Mouse (Mus musculus) embryo, embryonic 11.5 days (tissue): Measurements from ENCODE around the gene St3gal4.

Experiments used
- DNase-seq: peaks from one replicate; pipeline ENCODE4 v3.0.0-alpha.2; 2012; ENCODE audit warnings: low read depth, low spot score

The St3gal4 gene

DNA sequence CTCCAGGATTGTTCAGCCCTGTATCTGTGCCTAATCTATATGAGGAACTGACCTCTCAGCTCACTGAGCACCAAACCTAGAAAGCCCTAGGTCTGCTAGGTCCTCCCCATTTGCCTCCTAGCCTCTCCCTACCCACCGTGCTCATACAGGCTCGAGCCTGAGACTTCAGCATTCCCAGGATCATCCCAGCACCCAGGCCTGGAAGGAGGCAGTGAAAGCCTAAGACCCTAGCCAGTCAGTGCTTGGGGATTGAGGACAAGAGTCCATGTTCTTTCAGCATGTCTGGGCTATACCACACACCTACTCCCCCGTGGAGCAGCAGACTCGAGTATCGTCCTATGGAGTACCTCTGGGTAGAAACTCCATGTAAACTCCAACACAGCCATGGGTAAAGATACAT, 11.7 kb downstream of the St3gal4 start:
- DNase-seq: no peak

DNA sequence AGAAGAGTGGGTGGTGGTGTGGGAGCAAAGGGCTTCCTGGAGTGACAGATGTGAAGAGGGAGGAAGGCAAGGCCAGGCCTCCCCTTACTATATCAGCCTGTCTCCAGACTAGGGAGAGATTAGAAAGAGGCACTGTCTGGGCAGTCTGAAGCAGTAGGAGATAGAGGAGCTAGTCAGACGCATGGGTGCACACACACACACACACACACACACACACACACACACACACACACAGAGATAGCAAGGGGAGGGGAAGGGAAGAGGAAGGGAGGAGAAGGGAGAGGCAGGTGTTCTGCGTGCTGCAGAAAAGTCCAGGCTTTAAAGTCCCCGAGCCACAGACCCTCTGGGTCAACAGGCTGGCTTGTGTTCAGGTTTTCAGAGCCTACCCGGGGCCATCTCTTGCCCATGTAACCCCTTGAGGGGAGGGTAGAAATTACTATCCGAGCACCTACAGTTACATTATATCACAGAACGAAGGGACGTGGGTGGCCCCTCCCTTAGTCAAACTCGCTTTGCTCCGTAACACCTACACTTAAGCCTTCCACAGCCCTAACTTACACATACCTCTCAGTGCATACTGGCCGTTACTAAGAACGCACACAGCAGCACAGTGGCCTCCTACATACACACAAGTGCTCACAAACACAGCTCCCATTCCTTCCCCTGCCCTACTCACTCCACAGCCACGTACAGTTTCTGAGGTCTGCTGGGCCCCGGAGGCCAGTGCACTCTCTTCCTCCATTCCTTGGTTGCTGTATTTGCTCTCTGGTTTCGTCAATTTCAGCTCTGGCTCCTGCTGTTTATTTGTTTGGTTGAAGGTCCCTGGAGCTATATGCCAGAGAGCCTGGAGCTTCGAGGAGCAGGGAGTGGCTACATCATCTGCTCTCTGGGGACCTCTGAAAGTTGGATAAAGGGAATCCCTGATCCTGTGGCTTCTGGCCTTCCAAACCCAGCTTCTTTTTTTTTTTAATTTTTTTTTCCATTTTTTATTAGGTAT, 12.9 kb downstream of the St3gal4 start:
- no peak for DNase-seq

DNA sequence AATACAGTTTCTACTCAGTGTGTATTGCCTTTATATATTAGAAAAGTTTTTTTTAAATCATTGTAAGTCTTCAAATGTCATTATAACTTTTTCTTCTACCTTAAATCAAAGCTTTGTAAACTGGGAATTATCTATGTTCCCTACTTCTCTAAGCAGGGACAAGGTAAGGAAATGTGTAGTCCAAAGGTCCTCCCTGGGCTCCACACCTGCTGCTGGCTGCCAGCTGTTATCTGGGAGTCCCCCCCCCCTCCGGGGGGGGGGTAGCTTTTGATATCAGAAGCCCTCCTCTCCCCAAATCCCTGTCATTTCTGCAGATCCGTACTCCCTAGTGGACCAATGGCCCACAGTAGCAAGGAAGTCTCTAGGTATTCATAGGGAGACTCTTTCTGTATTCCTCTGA, 13.6 kb downstream of the St3gal4 start:
- no peak for DNase-seq

DNA sequence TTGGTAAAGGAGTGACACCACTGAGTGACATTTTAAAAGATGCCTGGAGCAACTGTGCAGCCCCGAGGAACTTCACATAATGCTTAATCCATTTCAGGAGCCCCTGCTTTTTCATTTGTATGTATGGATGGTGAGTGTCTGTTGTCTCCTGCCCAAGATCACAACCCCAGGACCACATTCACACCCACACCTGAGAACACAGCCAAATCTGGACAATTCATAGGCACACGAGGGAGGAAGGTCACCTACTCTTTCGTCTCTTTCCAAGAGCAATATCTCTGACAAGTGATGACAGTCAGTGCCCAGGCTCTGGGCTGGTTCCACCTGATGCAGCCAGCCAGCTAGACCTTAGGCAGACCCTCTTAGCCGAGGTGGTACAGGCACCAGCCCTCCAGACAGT, 14.4 kb downstream of the St3gal4 start:
- DNase-seq: no peak

DNA sequence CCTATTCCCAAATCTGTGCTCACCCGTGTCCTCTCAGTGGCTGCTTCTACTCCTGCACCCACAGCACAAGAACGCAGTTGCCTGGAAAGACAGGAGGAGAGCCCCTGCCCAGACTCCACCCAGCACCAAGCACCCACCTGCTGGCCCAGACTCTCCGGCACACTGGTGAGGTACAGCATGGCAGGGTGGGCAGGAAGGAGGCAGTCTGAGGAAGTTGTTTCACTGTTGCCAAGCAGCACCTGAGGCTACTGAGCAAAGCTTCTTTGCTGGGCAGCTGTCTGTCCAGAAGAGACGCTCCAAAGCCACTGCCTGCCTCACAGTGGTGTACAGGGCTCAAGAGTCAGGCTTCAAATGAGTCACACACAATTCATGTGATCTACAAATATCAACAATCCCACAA, 20.3 kb downstream of the St3gal4 start:
- no peak for DNase-seq

DNA sequence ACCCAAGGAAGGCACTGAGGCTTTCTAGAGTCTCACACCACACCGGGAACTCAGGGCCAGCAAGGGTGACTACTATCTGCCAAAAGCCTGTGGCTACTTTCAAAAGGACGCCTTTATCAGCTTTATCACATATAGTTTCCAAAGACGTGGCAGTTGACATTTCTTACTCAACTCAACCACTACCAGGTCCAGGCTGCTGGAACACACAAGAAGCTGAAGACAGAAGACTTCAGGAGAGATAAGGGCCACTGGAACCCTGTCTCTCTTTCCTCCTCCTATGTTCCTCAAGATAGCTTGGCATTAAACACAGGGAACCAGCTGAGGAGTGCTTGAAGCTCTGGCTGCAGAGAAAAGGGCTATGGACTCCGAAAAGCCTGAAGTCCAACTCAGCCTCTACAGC, 21.2 kb downstream of the St3gal4 start:
- DNase-seq: no peak

DNA sequence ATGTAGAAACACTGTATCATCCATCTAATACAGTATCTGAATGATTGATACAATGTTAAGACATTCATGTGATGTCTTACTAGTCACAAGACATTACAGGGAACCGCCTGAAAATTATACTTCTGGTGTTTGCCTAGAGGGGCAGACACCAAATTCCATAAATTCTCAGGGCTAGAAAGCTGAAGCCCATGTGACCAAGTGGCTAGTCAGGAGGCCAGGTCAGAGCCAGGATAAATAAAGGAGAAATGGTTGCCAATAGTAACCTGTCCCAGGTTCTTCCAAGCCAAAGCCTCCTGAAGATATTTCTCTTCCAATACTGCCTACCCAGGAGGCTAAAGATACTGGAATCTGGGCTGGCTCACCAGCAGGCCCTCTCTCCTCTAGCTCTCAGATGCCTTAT, 23.3 kb downstream of the St3gal4 start:
- no peak for DNase-seq

DNA sequence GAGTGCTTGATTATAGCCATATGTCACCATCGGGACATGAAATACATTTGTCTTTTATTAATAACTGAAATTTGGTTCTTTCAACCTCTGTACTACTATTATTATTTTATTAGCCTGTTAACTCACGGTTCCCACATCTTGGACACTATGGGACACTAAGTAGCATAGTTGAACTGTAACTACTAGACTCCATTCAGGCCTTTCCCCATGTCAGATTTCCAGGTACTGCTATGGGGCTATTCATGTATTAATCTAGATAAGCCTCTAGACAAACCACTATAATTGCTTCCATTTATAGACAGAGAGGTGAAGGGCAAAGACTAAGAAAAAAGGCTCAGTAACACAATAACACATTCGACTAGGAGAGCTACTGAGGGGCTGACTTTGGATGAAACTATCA, 25.7 kb downstream of the St3gal4 start:
- DNase-seq: no peak

DNA sequence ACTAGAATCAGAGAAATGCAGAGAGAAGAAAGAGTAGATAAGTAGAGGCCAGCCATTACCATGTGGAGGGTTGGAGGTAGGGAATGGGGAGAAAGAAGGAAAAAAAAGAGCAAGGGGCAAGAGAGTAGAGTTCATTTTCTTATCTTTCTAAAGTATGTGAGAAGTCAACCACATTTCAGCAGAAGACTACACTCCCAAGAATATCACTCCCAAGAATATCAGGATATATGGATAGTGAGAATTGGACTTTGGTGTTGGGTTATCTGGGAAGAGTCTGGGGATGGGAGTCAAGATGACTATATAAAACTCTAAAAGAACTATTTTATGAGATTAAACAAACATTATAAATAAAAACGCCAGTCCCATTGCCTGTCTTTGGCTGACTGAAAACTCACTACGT, 26.2 kb downstream of the St3gal4 start:
- DNase-seq: no peak

DNA sequence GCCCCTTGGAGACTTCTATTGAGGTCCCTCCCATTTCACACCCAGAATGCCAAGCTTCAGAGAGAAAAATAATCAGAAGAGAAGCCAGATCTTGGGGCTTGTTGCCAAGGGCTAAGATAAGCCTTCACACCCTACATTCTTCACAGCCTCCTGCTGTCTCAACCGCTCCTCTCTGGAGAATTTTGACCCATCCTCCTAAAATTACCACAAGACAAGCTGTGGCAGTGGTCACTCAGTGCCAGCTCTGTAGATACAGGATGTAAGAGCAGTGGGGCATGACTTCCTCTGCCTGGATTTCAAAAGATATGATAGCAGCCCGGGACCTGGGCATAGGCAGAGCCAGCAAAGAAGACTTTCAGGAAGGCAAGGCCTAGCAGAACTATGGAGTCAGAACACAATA, 57.6 kb downstream of the St3gal4 start:
- no peak for DNase-seq

DNA sequence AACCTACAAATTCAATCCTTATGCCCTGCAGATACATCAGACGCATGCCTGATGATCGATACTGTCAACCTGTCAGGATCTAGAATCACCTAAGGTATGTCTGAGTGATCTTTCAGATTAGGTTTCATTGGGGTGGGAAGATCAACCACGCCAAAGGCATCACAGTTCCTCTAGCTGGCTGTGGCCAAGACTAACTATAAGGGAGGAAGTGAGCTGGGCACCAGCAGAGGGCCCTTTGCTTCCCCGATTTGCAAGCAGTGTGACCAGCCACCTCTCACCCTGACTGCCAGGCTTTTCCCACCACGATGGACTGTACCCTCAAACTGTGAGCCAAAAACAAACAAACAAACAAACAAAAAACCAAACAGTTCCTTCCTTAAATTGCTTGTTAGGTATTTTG, 59.2 kb downstream of the St3gal4 start:
- no peak for DNase-seq

DNA sequence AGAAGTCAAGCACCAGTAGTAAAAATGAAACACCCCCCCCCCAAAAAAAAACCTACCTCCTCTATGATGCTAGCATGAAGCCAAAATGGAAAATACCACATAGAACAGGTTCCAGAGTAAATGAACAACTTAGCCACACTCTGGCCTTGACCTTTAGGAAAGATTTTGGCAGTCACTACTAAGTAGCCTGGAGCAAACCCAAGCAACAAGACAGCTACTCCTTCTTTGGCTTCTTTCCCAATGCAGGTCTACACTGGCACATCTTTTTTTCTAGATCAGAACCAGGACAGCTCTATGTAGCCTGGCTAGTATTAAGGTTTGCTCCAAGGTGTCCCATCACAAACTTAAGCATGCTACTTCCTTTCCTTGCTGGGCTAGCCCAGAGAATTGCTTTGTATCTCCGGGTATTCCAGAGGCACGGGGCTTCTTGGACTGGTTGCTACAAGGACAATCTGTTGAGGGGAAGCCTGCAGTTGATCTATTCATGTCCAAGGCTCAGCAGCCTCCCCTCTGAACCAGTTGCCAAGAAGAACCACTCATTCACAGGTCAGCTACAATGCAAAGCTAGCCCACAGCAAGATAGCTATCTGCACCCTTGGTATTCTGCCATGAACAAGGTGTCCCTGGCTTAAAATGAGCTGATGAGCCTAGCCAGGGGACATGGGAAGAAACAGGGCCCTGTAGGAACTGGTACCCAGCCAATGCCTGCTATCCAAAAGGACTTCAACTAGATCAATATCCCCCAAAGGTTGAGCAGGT, 60.3 kb downstream of the St3gal4 start:
- no peak for DNase-seq

DNA sequence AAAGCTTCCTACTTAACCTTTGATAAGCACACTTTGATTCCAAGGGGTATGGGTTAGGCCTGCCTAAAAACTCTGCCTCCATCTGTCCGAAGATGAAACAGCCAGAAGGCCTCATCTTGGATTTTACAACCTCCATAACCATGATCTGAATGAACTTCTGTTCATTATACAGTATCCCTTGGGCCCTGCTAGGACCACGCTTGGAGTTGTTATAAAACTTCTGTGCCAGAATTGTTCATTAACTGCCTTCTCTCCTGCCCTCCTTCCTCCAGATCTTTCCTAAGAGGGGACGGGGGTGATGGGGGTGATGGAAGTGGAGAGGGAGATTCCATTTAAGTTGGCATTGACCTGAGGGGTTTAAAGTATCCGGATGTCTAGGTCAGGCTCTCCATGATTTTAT, 60.9 kb downstream of the St3gal4 start:
- no peak for DNase-seq

DNA sequence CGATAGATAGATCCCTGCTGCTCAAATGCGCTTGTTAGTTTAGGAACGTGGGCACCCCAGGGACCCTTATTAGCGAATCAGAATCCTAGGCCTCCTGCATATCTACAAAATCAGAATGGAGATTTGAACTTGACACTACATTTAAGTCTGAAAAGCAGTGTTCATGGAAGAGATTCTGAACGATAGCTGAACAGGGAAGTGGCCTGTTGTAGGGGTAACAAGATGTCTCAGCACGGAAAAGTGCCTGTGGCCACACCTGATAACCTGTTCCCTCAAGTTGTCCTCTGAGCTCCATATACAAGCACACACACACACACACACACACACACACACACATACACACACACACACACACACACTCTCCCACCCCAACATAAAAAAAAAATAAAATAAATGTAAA, 61.4 kb downstream of the St3gal4 start:
- DNase-seq: no peak

DNA sequence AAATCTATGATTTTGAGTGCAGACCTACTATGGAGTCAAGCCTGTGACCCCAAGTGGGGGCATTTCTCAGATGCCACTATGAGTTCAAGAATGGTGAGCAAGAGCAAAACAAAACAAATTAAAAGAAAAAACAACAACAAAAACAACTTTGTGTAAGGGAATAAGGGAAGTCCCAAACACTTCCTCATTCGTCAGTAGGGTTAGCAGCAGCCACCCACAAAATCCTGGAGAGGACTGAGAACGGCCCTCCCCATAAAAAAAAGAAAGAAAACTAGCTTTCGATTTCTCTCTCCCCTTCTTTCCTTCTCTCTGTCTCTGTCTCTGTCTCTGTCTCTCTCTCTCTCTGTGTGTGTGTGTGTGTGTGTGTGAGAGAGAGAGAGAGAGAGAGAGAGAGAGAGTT, 62.5 kb downstream of the St3gal4 start:
- DNase-seq: no peak

DNA sequence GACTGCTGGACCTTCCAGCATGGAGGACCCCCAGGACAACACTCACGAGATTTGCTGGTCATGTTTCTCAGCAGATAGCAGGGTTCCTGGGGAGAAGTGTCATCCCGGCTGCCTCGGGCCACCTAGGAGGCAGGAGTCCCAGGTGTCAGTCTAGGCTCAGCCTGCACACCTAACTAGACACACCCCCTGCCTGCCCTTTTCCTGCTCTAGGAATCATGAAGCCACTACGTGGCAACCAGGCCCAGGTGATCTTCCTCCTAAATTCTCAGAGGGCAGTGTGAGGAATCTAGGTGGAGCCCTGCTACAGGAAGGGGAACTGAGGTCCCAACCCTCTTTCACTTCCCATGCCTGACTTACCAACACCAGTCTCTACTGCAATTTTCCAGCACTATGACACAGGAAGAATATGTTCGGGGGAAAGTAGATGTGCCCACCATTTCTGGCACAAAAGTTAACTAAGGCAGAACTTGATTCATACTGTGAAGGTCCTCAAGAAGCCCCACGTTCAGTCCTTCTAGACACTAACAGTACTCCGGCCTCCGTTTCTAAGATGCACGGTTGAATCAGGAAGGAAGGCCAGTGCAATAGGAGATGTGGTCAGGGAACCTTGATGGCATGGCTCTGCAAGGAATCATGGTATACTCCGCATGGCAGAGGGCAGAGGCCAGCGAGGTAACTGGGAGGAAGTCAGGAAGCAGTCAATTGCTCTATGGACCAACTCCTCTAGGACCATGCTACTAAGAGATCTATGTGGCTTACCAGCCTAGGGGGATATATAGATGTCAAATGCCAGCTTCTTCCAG, 63.3 kb downstream of the St3gal4 start:
- no peak for DNase-seq

DNA sequence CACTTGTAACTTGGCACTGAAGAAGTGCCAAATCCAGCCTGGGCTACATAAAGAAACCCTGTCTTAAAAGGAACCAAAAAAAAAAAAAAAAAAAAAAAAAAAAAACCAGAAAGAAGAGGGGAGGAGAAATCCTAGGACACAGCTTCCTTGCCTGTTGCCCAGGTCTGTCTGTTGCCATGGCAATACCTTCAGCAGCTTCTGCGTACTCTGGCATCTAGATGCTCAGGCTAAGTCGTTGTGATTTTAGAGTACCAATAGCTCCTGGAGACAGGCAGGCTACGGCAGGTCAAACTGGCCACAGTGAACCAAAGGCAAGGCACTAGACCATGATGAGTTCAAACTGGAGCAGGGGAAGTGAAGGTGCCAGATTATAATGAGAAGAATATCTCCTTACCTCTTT, 65.4 kb downstream of the St3gal4 start:
- DNase-seq: no peak

DNA sequence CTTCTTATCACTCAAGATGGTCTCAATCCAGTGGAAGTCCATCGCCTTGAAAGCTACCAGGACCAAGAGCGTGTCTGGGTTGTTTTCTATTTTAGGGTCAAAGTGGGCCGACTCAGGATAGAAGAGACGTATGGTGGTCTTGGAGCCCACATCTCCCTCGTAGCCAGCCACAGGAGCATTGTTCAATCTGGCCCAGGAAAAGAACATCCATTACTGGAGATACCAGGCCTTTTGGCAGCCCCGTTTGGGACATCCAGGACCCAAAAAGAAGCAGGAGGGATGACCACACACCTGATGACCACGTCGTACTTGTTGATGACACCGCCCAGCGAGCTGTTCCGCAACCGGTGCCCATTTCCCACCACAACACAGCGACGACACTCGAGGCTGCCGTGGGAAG, 66.0 kb downstream of the St3gal4 start:
- DNase-seq: no peak

DNA sequence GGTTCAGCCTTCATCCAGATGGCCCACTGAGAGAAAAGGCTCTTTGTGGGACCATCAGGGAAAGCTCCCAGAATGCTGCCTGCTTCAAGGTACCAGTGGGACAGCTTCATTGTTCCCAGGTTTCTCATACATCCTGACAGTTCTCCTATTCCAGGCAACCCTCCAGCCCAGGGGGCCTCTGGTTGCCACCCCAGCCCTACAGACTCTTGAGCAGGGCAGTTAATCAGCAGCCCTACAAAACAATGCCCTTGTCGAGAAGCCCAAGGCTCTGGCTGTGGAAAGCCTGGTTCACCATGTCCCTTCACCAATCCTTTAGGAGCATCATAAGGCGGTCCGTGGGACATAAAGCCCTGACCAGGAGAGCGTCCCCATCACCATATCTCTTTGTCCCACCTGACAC, 66.4 kb downstream of the St3gal4 start:
- no peak for DNase-seq

DNA sequence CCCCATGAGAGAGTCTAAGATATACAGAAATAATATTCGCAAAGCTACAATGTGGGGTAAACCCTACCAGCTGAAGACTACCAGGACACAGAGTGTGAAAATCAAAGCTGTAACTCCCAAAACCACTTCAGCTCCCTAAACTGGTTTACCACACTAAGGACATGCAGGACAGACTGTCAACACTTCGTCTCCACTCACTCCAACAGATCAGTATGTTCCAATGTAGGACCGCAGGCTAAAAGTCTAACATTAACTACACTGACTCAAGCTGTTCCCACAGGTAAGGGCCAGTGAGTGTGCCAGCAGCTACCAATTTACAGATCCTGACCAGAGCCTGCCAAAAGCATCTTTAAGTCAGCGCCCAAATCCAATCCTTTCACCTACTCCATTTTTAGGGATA, 67.4 kb downstream of the St3gal4 start:
- DNase-seq: no peak

DNA sequence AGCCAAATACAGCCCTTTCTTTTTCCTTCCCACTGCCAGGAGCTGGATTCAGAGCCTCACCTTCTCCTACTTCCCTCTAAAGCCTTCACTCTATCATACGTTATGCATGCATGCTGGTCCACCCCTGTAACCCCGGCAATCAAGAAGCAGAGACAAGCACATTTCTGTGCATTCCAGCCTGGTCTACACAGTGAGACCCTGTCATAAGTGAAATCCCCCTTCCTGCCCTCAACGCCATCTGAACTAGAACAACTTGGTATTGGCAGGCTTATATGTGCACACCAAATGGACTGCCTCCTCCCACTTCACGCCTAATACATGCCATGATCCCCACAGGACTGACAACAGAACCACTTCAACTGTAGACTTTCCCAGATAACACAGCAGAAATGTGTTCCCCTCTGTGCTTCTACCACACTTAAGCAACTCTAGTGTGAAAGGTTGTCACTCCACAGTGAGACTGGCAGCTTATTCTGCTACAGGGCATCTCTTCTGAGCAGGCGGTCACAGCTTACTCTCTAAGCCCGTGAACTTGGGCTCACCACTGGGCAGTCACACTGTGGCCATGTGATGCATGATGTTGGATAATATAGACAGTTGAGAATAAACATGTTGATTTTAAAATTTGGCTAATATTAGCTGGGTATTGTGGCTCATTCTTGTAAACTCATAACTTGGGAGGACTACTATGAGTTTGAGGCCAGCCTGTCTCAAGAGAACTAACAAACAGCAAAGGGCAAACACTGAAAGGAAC, 68.2 kb downstream of the St3gal4 start:
- DNase-seq: no peak
